Mouse (Mus musculus): ENCODE data around the gene Slc40a1. TPM values are rescaled to one million over a fixed set of nuclear protein-coding genes. Genes with fewer than 3 reads are reported as not detected.

Gene Slc40a1
- polyA plus RNA-seq, 1 experiment from 2014 or later = 7.0 TPM

GRCm38 (mm10) chr1:45876450-45877198, 49.7 kb downstream of the Slc40a1 start:
- 91% methylated on average over 6 of the region's 6 CpGs for WGBS
- Histone ChIP-seq H3K4me1 (no peaks in the 10 kb centered on the region), H3K9me3 (no peaks in the 10 kb centered on the region), H3K27me3 (ENCODE audit: poor library complexity, severe bottlenecking) (no peaks in the 10 kb centered on the region), H3K4me3 (no peak overlapping the region), H3K36me3 (replicated peaks) (no peaks in the 10 kb centered on the region), H3K27ac (no peak overlapping the region)
- no peak for DNase-seq (ENCODE audit: extremely low spot score, low spot score)

DNA sequence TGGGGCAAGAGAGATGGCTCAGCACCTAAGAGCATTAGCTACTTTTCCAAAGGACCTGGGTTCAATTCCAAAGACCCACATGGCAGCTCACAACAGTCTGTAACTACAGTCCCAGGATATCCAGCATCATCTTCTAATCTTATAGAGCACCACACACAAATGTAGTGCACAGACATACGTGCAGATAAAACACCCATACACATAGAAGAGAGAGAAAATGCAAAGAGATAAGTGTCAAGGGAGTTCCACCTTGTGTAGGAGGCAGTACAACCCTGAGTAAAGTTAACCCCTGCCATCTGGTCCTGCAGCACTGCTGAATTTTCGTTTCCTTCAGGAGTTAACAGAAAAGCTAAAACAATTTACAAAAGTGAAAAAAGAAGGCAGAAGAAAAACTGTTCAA, 50.7 kb downstream of the Slc40a1 start:
- H3K36me3 ChIP-seq (replicated peaks) = no peaks in the 10 kb centered on the region
- DNase-seq (ENCODE audit: extremely low spot score, low spot score) = no peak
- H3K4me3 ChIP-seq = no peak overlapping the region
- WGBS = 82% methylated on average over 2 of the region's 2 CpGs
- H3K27me3 ChIP-seq (ENCODE audit: poor library complexity, severe bottlenecking) = no peaks in the 10 kb centered on the region
- H3K9me3 ChIP-seq = no peaks in the 10 kb centered on the region
- H3K27ac ChIP-seq = no peak overlapping the region
- no peaks in the 10 kb centered on the region for H3K4me1 ChIP-seq

GRCm38 (mm10) chr1:45873250-45873649, 53.1 kb downstream of the Slc40a1 start:
- Histone ChIP-seq H3K36me3 (replicated peaks) (no peaks in the 10 kb centered on the region), H3K4me1 (no peaks in the 10 kb centered on the region), H3K27me3 (ENCODE audit: poor library complexity, severe bottlenecking) (no peaks in the 10 kb centered on the region), H3K4me3 (no peak overlapping the region), H3K27ac (no peak overlapping the region), H3K9me3 (no peaks in the 10 kb centered on the region)
- no peak for DNase-seq (ENCODE audit: extremely low spot score, low spot score)
- 91% methylated on average over 2 of the region's 2 CpGs for WGBS

DNA sequence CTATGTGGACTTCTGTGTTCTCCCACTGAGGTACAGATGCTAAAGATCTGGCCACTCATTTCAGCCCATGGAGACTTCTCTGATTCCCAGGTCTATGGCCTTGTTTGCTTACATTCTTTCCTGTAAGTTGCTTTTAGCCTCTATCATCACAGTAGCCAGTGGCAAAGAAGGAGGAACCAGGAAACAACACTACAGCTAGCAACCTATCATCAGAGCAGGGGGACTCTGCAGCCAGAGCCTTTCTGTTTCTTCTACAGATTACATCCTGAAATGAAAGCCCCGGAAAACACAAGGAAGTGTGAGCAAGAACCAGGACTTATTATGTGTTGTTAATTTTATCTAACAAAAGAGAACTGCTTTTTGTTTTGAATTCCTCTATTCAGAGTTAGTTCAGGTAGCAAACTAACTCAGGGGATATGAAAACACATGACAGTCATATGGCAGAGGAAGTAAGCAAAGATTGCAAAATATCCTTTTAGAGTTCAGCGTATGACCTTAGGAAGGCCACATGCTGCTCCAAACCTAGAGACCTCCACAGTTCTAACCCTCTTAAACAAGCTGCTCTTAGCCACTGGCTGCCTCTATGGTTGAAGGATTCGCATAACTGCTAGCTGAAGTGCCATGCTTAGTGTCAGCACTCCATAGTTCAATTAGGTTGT, 57.7 kb downstream of the Slc40a1 start:
- Histone ChIP-seq H3K4me3 (no peak overlapping the region), H3K4me1 (0 out of 2 replicates have a peak, but pooled peaks cover 8% of the 10 kb centered on the region), H3K27me3 (ENCODE audit: poor library complexity, severe bottlenecking) (no peaks in the 10 kb centered on the region), H3K9me3 (no peaks in the 10 kb centered on the region), H3K36me3 (replicated peaks) (no peaks in the 10 kb centered on the region), H3K27ac (no peak overlapping the region)
- 90% methylated on average over 3 of the region's 3 CpGs for WGBS
- no peak for DNase-seq (ENCODE audit: extremely low spot score, low spot score)

DNA sequence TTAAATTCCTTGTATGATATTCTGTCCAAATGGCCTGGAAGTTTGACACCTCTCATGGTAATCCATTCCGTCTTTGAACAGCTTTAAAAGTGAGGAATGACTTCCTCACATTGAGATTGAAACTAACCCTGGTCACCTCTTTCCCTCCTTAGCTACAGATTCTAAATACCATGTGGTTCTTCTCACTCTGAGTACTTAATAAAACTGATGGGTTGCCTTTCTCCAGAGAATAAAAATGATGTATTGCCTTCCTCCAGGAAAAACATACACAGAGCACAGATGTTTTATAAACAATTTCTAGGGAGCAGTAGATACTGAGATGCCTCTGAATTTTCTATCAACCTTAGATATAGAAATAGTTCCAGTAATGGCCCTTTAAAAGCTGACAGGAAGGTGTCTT, 58.3 kb downstream of the Slc40a1 start:
- Histone ChIP-seq H3K36me3 (replicated peaks) (no peaks in the 10 kb centered on the region), H3K27me3 (ENCODE audit: poor library complexity, severe bottlenecking) (no peaks in the 10 kb centered on the region), H3K27ac (no peak overlapping the region), H3K9me3 (peaks cover 4% of the 10 kb centered on the region; the same call in 1 of the 2 replicates), H3K4me1 (0 out of 2 replicates have a peak, but pooled peaks cover 8% of the 10 kb centered on the region), H3K4me3 (no peak overlapping the region)
- WGBS = 88% methylated on average over 1 of the region's 1 CpGs
- DNase-seq (ENCODE audit: extremely low spot score, low spot score) = no peak

GRCm38 (mm10) chr1:45866288-45867018, 59.9 kb downstream of the Slc40a1 start:
- Histone ChIP-seq H3K27ac (no peak overlapping the region), H3K27me3 (ENCODE audit: poor library complexity, severe bottlenecking) (no peaks in the 10 kb centered on the region), H3K36me3 (replicated peaks) (no peaks in the 10 kb centered on the region), H3K9me3 (peaks cover 6% of the 10 kb centered on the region; the same call in 1 of the 2 replicates), H3K4me3 (no peak overlapping the region), H3K4me1 (0 out of 2 replicates have a peak, but pooled peaks cover 8% of the 10 kb centered on the region)
- 75% methylated on average over 3 of the region's 3 CpGs for WGBS
- no peak for DNase-seq (ENCODE audit: extremely low spot score, low spot score)

- Histone ChIP-seq H3K9me3 (peaks cover 6% of the 10 kb centered on the region; the same call in 1 of the 2 replicates), H3K4me1 (0 out of 2 replicates have a peak, but pooled peaks cover 8% of the 10 kb centered on the region), H3K4me3 (no peak overlapping the region), H3K27ac (no peak overlapping the region), H3K36me3 (replicated peaks) (no peaks in the 10 kb centered on the region), H3K27me3 (ENCODE audit: poor library complexity, severe bottlenecking) (no peaks in the 10 kb centered on the region)
- no peak for DNase-seq (ENCODE audit: extremely low spot score, low spot score)
- 60% methylated on average over 5 of the region's 5 CpGs for WGBS
Measured at GRCm38 (mm10) chr1:45865727-45866126, 60.6 kb downstream of the Slc40a1 start.

GRCm38 (mm10) chr1:45865316-45865715, 61.0 kb downstream of the Slc40a1 start:
- no peak for DNase-seq (ENCODE audit: extremely low spot score, low spot score)
- Histone ChIP-seq H3K9me3 (peaks cover 6% of the 10 kb centered on the region; the same call in 1 of the 2 replicates), H3K4me1 (0 out of 2 replicates have a peak, but pooled peaks cover 8% of the 10 kb centered on the region), H3K36me3 (replicated peaks) (no peaks in the 10 kb centered on the region), H3K27me3 (ENCODE audit: poor library complexity, severe bottlenecking) (no peaks in the 10 kb centered on the region), H3K4me3 (no peak overlapping the region), H3K27ac (no peak overlapping the region)
- 65% methylated on average over 1 of the region's 1 CpGs for WGBS

- no peak for DNase-seq (ENCODE audit: extremely low spot score, low spot score)
- no peaks in the 10 kb centered on the region for H3K27me3 ChIP-seq (ENCODE audit: poor library complexity, severe bottlenecking)
- peaks cover 6% of the 10 kb centered on the region; the same call in 1 of the 2 replicates for H3K9me3 ChIP-seq
- WGBS = 81% methylated on average over 4 of the region's 4 CpGs
- H3K4me1 ChIP-seq = 0 out of 2 replicates have a peak, but pooled peaks cover 8% of the 10 kb centered on the region
- H3K27ac ChIP-seq = no peak overlapping the region
- no peaks in the 10 kb centered on the region for H3K36me3 ChIP-seq (replicated peaks)
- no peak overlapping the region for H3K4me3 ChIP-seq
Measured at GRCm38 (mm10) chr1:45864564-45865014, 61.7 kb downstream of the Slc40a1 start.

DNA sequence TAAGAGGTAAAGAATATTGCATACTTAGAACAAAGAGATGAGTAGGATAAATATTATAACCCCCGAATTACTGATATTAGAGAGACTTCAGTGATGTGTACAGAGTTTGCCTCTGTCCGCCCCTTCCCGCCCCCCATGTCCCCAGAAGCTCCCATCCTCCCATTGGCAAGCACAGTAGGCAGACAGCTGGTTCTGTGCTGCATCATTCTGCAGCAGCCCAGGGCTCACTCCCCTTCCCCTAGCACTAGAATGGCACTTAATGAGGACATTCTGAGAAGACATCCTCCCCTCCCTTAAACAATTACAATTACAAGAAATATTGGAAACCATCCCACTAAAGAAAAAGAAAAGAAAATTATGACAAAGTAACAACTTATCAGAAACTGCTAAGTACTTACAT, 62.7 kb downstream of the Slc40a1 start:
- no peak overlapping the region for H3K27ac ChIP-seq
- H3K27me3 ChIP-seq (ENCODE audit: poor library complexity, severe bottlenecking) = no peaks in the 10 kb centered on the region
- no peak overlapping the region for H3K4me3 ChIP-seq
- WGBS = 88% methylated on average over 3 of the region's 3 CpGs
- H3K4me1 ChIP-seq = 0 out of 2 replicates have a peak, but pooled peaks cover 8% of the 10 kb centered on the region
- DNase-seq (ENCODE audit: extremely low spot score, low spot score) = no peak
- H3K9me3 ChIP-seq = peaks cover 6% of the 10 kb centered on the region; the same call in 1 of the 2 replicates
- no peaks in the 10 kb centered on the region for H3K36me3 ChIP-seq (replicated peaks)

GRCm38 (mm10) chr1:45861162-45861561, 65.2 kb downstream of the Slc40a1 start:
- no peak overlapping the region for H3K4me3 ChIP-seq
- no peaks in the 10 kb centered on the region for H3K36me3 ChIP-seq (replicated peaks)
- no peak for DNase-seq (ENCODE audit: extremely low spot score, low spot score)
- H3K27ac ChIP-seq = no peak overlapping the region
- H3K4me1 ChIP-seq = 0 out of 2 replicates have a peak, but pooled peaks cover 8% of the 10 kb centered on the region
- no peaks in the 10 kb centered on the region for H3K27me3 ChIP-seq (ENCODE audit: poor library complexity, severe bottlenecking)
- H3K9me3 ChIP-seq = peaks cover 6% of the 10 kb centered on the region; the same call in 1 of the 2 replicates

DNA sequence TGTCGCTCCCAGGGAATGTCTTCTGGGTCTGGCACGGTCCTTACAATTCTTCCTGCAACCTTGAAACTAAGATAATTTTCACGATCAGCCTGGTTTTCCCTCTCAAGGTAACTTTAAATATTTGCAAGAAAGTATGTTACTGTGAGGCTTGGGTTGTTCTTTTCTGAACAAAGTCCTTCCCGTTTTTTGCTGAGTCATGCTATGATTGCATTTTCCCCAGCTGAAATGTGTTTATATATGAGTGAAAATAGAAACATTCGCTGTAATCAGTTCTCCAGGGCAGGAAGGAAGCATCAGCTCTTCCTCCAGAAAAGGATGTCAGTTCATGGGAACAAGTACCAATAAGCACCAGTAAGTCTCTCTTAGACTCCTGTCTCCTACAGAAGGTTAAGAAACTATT, 66.0 kb downstream of the Slc40a1 start:
- Histone ChIP-seq H3K9me3 (peaks cover 6% of the 10 kb centered on the region; the same call in 1 of the 2 replicates), H3K4me1 (0 out of 2 replicates have a peak, but pooled peaks cover 7% of the 10 kb centered on the region), H3K27me3 (ENCODE audit: poor library complexity, severe bottlenecking) (no peaks in the 10 kb centered on the region), H3K36me3 (replicated peaks) (no peaks in the 10 kb centered on the region), H3K4me3 (no peak overlapping the region), H3K27ac (no peak overlapping the region)
- DNase-seq (ENCODE audit: extremely low spot score, low spot score) = no peak
- 73% methylated on average over 5 of the region's 5 CpGs for WGBS
